Mouse (Mus musculus) C2C12 (cell line): ENCODE results near the gene Mgll. TPM values are rescaled to one million over a fixed set of nuclear protein-coding genes. Genes with fewer than 3 reads are reported as not detected.

ENCODE experiments used
- H3K27me3 ChIP-seq: one replicate; pipeline ENCODE4 v1.6.1; 2011; ENCODE audit not compliant: control insufficient read depth, insufficient read depth, insufficient read length
- H3K36me3 ChIP-seq: one replicate; pipeline ENCODE4 v1.6.1; 2011; ENCODE audit not compliant: control insufficient read depth, insufficient read depth
- H3K4me3 ChIP-seq: one replicate; pipeline ENCODE4 v1.5.1; 2011; ENCODE audit warnings: mild to moderate bottlenecking, control low read depth; ENCODE audit not compliant: poor library complexity, insufficient read depth, severe bottlenecking
- H3K79me2 ChIP-seq: one replicate; pipeline ENCODE4 v1.6.1; 2011; ENCODE audit not compliant: control insufficient read depth, insufficient read depth
- H3K79me3 ChIP-seq: one replicate; pipeline ENCODE4 v1.6.1; 2011; ENCODE audit warnings: low read depth, control low read depth
- H3ac ChIP-seq: one replicate; pipeline ENCODE3; 2011; ENCODE audit warnings: low read depth; ENCODE audit not compliant: control insufficient read depth, insufficient read length
- CEBPB ChIP-seq: IDR thresholded peaks from one replicate; pipeline ENCODE4 v1.6.1; 2011; ENCODE audit warnings: low read depth, mild to moderate bottlenecking, control low read depth, moderate library complexity
- CTCF ChIP-seq: IDR thresholded peaks from one replicate; pipeline ENCODE4 v1.5.1; 2011; ENCODE audit not compliant: control insufficient read depth, insufficient read depth, insufficient read length
- FOSL1 ChIP-seq: IDR thresholded peaks from one replicate; pipeline ENCODE4 v1.8.0; 2011; ENCODE audit warnings: mild to moderate bottlenecking, low read length; ENCODE audit not compliant: poor library complexity, insufficient read depth, severe bottlenecking
- MAX ChIP-seq: IDR thresholded peaks from one replicate; pipeline ENCODE4 v1.6.1; 2011; ENCODE audit warnings: mild to moderate bottlenecking, control low read depth
- MYOD1 ChIP-seq: IDR thresholded peaks from one replicate; pipeline ENCODE4 v1.6.1; 2011; ENCODE audit warnings: low read depth; ENCODE audit not compliant: control insufficient read depth, insufficient read length
- MYOG ChIP-seq: IDR thresholded peaks from one replicate; pipeline ENCODE4 v1.6.1; 2011; ENCODE audit not compliant: control insufficient read depth, insufficient read length; ENCODE audit errors: extremely low read depth
- USF1 ChIP-seq: IDR thresholded peaks from one replicate; pipeline ENCODE4 v1.6.1; 2011; ENCODE audit warnings: low read depth, mild to moderate bottlenecking, control low read depth, moderate library complexity
- polyA plus RNA-seq: library from polyadenylated mRNA; unstranded; fragments of >200 nt; fragmentation: generic; extraction: Trizol; gene quantifications from one replicate; pipeline ENCODE4 v1.2.1, GENCODE M21; 2012; ENCODE audit warnings: missing spikeins

The Mgll gene
- polyA plus RNA-seq, 1 experiment, result 1.3 TPM

- no peak overlapping the region for H3ac ChIP-seq
- no peaks in the 10 kb centered on the region for H3K79me2 ChIP-seq
- H3K27me3 ChIP-seq, result peaks cover 12% of the 10 kb centered on the region
- H3K79me3 ChIP-seq, result no peaks in the 10 kb centered on the region
- no peak overlapping the region for H3K4me3 ChIP-seq
- no peaks in the 10 kb centered on the region for H3K36me3 ChIP-seq
- TF ChIP-seq MYOD1 (no peak), CEBPB (no peak), MAX (no peak), CTCF (no peak), FOSL1 (no peak), MYOG (no peak), USF1 (no peak)
Measured at GRCm38 (mm10) chr6:88827395-88828205, 103.4 kb downstream of the Mgll start.

- Histone ChIP-seq H3K27me3 (peaks cover 7% of the 10 kb centered on the region), H3K79me2 (no peaks in the 10 kb centered on the region), H3K79me3 (no peaks in the 10 kb centered on the region), H3ac (no peak overlapping the region), H3K4me3 (no peak overlapping the region), H3K36me3 (no peaks in the 10 kb centered on the region)
- TF ChIP-seq CTCF (no peak), MYOD1 (no peak), MAX (no peak), FOSL1 (no peak), CEBPB (no peak), USF1 (no peak), MYOG (no peak)
Measured at GRCm38 (mm10) chr6:88828206-88829009, 104.2 kb downstream of the Mgll start.

GRCm38 (mm10) chr6:88829579-88829978 is 105.4 kb downstream of the Mgll start:
- no peaks in the 10 kb centered on the region for H3K27me3 ChIP-seq
- H3K4me3 ChIP-seq, result no peak overlapping the region
- H3K36me3 ChIP-seq, result no peaks in the 10 kb centered on the region
- no peaks in the 10 kb centered on the region for H3K79me2 ChIP-seq
- no peak overlapping the region for H3ac ChIP-seq
- H3K79me3 ChIP-seq, result no peaks in the 10 kb centered on the region
- no peak for TF ChIP-seq CTCF
- TF ChIP-seq FOSL1, result no peak
- no peak for TF ChIP-seq MAX
- no peak for TF ChIP-seq MYOG
- TF ChIP-seq USF1, result no peak
- TF ChIP-seq CEBPB, result no peak
- TF ChIP-seq MYOD1, result no peak

GRCm38 (mm10) chr6:88830112-88830702 is 106.0 kb downstream of the Mgll start:
- H3K36me3 ChIP-seq, result no peaks in the 10 kb centered on the region

GRCm38 (mm10) chr6:88831456-88831855 is 107.2 kb downstream of the Mgll start:
- no peak overlapping the region for H3ac ChIP-seq
- no peaks in the 10 kb centered on the region for H3K36me3 ChIP-seq
- no peaks in the 10 kb centered on the region for H3K79me2 ChIP-seq
- no peak for TF ChIP-seq FOSL1
- TF ChIP-seq CTCF, result peak; percentile 61
- H3K79me3 ChIP-seq, result no peaks in the 10 kb centered on the region
- H3K27me3 ChIP-seq, result no peaks in the 10 kb centered on the region
- no peak overlapping the region for H3K4me3 ChIP-seq

More at GRCm38 (mm10) chr6:88830112-88830702, 106.0 kb downstream of the Mgll start:
- H3K27me3 ChIP-seq, result no peaks in the 10 kb centered on the region
- H3K4me3 ChIP-seq, result no peak overlapping the region
- H3ac ChIP-seq, result no peak overlapping the region
- no peaks in the 10 kb centered on the region for H3K79me2 ChIP-seq
- no peaks in the 10 kb centered on the region for H3K79me3 ChIP-seq
- TF ChIP-seq MYOG (no peak), MAX (no peak), CTCF (no peak), FOSL1 (no peak), CEBPB (no peak), MYOD1 (no peak), USF1 (no peak)

- Histone ChIP-seq H3K27me3 (no peaks in the 10 kb centered on the region), H3ac (no peak overlapping the region)
- TF ChIP-seq CEBPB, result no peak
- TF ChIP-seq MAX, result no peak
- no peak for TF ChIP-seq MYOG
- no peak for TF ChIP-seq USF1
- no peak for TF ChIP-seq MYOD1
- no peak for TF ChIP-seq FOSL1
- TF ChIP-seq CTCF, result no peak
Measured at GRCm38 (mm10) chr6:88832663-88833062, 108.5 kb downstream of the Mgll start.

More at GRCm38 (mm10) chr6:88832663-88833062, 108.5 kb downstream of the Mgll start:
- H3K36me3 ChIP-seq, result no peaks in the 10 kb centered on the region
- no peaks in the 10 kb centered on the region for H3K79me2 ChIP-seq
- no peak overlapping the region for H3K4me3 ChIP-seq
- H3K79me3 ChIP-seq, result no peaks in the 10 kb centered on the region
